Mouse (Mus musculus) stomach, postnatal 0 days (tissue): ENCODE results near the gene Vps35l. TPM values are rescaled to one million over a fixed set of nuclear protein-coding genes. Genes with fewer than 3 reads are reported as not detected.

Source experiments
- ATAC-seq: fragments of 200-750 bp; cut with Nextera tagmentation; 2 replicates; pipeline ENCODE4 v1.8.0; 2017; ENCODE audit not compliant: low FRiP score, low TSS enrichment
- DNase-seq: peaks from one replicate; pipeline ENCODE4 v3.0.0-alpha.2; 2016; ENCODE audit warnings: low spot score
- H3K27ac ChIP-seq: fragments of 300-500 bp; sonication (generic); replicated peaks from 2 replicates; pipeline ENCODE4 v1.5.1; 2014; ENCODE audit warnings: mild to moderate bottlenecking, control low read depth
- H3K27me3 ChIP-seq: fragments of 300-500 bp; sonication (generic); 2 replicates; pipeline ENCODE4 v1.6.1; 2014; ENCODE audit warnings: low read length; ENCODE audit not compliant: control insufficient read depth, insufficient read depth
- H3K36me3 ChIP-seq: fragments of 300-500 bp; sonication (generic); 2 replicates; pipeline ENCODE4 v1.6.1; 2014; ENCODE audit warnings: low read length, mixed read lengths; ENCODE audit not compliant: control insufficient read depth, insufficient read depth
- H3K4me1 ChIP-seq: fragments of 300-500 bp; sonication (generic); replicated peaks from 2 replicates; pipeline ENCODE4 v1.6.1; 2014; ENCODE audit warnings: antibody characterized with exemption; ENCODE audit not compliant: control insufficient read depth, insufficient read depth
- H3K4me2 ChIP-seq: fragments of 300-500 bp; sonication (generic); replicated peaks from 2 replicates; pipeline ENCODE4 v1.6.1; 2014; ENCODE audit warnings: low read depth, mild to moderate bottlenecking, control low read depth, moderate library complexity
- H3K4me3 ChIP-seq: fragments of 300-500 bp; sonication (generic); 2 replicates; pipeline ENCODE4 v1.5.1; 2014; ENCODE audit warnings: low read depth, low read length, control low read depth
- H3K9ac ChIP-seq: fragments of 300-500 bp; sonication (generic); 2 replicates; pipeline ENCODE4 v1.6.1; 2014; ENCODE audit warnings: mild to moderate bottlenecking, low read length, control low read depth, mixed read lengths
- H3K9me3 ChIP-seq: fragments of 300-500 bp; sonication (generic); 2 replicates; pipeline ENCODE4 v1.6.1; 2016; ENCODE audit warnings: low read length; ENCODE audit not compliant: control insufficient read depth
- CTCF ChIP-seq: IDR thresholded peaks from 2 replicates; pipeline ENCODE4 v1.5.1; 2016; ENCODE audit warnings: antibody characterized with exemption, low read depth, mild to moderate bottlenecking, moderate library complexity
- EP300 ChIP-seq: optimal IDR thresholded peaks from 2 replicates; pipeline ENCODE3; 2016; ENCODE audit warnings: antibody characterized with exemption
- WGBS: fragments of 180-500 bp; shearing (Covaris S2); extraction: QIAGEN DNeasy Blood & Tissue Kit; methylation state at CpG from one replicate; pipeline ENCODE4 v1.1.7; 2014; 5-methylcytosine and 5-hydroxymethylcytosine counted together
- polyA plus RNA-seq: library from polyadenylated mRNA; unstranded; fragments of >200 nt; fragmentation: Nextera tagmentation; extraction: Ambion mirVana; gene quantifications from 2 replicates; pipeline ENCODE4 v1.2.1, GENCODE M21; 2015

The Vps35l gene
- polyA plus RNA-seq, 1 experiment from 2014 or later: 32.7 TPM

GRCm38 (mm10) chr7:118807899-118808298 is 67.9 kb downstream of the Vps35l start:
- no peak for ATAC-seq
- no peak overlapping the region for H3K27ac ChIP-seq
- no peak for TF ChIP-seq CTCF
- no peak for TF ChIP-seq EP300
- DNase-seq: no peak
- WGBS: 42% methylated on average over 8 of the region's 8 CpGs
- H3K36me3 ChIP-seq: no peaks in the 10 kb centered on the region
- no peak overlapping the region for H3K4me3 ChIP-seq
- H3K4me2 ChIP-seq: no peak overlapping the region
- no peak overlapping the region for H3K9ac ChIP-seq
- no peaks in the 10 kb centered on the region for H3K4me1 ChIP-seq
- no peaks in the 10 kb centered on the region for H3K9me3 ChIP-seq
- no peaks in the 10 kb centered on the region for H3K27me3 ChIP-seq

DNA sequence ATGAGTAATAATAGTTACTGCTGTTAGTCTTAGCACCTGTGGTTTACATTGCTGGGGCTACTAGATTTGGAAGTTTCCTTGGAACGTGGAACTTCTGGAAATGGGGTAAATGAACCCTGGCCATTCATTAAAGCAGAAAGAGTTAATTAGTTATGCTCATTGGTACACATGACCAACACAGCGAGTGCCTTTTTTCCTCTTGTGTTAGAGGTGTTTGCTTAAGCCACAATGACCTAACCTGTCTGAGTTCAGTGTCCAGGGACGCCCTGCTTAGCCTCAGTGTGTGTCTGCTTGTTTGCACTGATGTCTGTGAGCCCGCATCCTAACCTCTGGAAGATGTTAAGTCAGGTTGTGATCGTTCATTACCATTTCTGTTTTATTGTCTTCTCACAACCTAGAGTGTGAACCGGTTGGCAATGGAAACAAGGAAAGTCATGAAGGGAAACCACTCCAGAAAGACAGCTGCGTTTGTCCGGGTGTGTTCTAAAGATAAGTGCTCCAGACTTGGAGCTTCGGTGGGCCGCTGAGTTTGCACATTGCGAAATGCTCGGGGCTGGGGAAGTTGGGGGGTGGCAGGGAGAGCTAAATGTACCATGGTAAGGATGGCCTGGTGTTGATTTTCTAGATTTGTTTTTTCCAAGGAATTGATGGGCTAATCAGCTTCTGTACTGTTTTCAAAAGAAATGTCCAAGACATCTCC is 71.5 kb downstream of the Vps35l start:
- Histone ChIP-seq H3K36me3 (peaks cover 11% of the 10 kb centered on the region), H3K4me3 (no peak overlapping the region), H3K4me1 (no peaks in the 10 kb centered on the region), H3K27ac (no peak overlapping the region), H3K27me3 (no peaks in the 10 kb centered on the region), H3K9ac (no peak overlapping the region), H3K4me2 (no peak overlapping the region), H3K9me3 (no peaks in the 10 kb centered on the region)
- 60% methylated on average over 12 of the region's 12 CpGs for WGBS
- DNase-seq: no peak
- no peak for TF ChIP-seq CTCF
- TF ChIP-seq EP300: no peak
- no peak for ATAC-seq

GRCm38 (mm10) chr7:118813592-118813991 is 73.6 kb downstream of the Vps35l start:
- H3K4me2 ChIP-seq: no peak overlapping the region
- 85% methylated on average over 4 of the region's 4 CpGs for WGBS

GRCm38 (mm10) chr7:118816275-118816674 is 76.2 kb downstream of the Vps35l start:
- DNase-seq (no peak), ATAC-seq (no peak)
- Histone ChIP-seq H3K27ac (no peak overlapping the region), H3K4me1 (no peaks in the 10 kb centered on the region), H3K9me3 (no peaks in the 10 kb centered on the region), H3K36me3 (peaks cover 15% of the 10 kb centered on the region), H3K27me3 (no peaks in the 10 kb centered on the region), H3K4me3 (no peak overlapping the region), H3K9ac (no peak overlapping the region), H3K4me2 (no peak overlapping the region)
- TF ChIP-seq EP300 (no peak), CTCF (no peak)
- WGBS: 92% methylated on average over 3 of the region's 3 CpGs

More at GRCm38 (mm10) chr7:118813592-118813991, 73.6 kb downstream of the Vps35l start:
- ATAC-seq (no peak), DNase-seq (no peak)
- H3K9me3 ChIP-seq: no peaks in the 10 kb centered on the region
- TF ChIP-seq EP300 (no peak), CTCF (no peak)
- H3K9ac ChIP-seq: no peak overlapping the region
- no peaks in the 10 kb centered on the region for H3K27me3 ChIP-seq
- H3K27ac ChIP-seq: no peak overlapping the region
- H3K36me3 ChIP-seq: peaks cover 15% of the 10 kb centered on the region
- no peak overlapping the region for H3K4me3 ChIP-seq
- no peaks in the 10 kb centered on the region for H3K4me1 ChIP-seq

DNA sequence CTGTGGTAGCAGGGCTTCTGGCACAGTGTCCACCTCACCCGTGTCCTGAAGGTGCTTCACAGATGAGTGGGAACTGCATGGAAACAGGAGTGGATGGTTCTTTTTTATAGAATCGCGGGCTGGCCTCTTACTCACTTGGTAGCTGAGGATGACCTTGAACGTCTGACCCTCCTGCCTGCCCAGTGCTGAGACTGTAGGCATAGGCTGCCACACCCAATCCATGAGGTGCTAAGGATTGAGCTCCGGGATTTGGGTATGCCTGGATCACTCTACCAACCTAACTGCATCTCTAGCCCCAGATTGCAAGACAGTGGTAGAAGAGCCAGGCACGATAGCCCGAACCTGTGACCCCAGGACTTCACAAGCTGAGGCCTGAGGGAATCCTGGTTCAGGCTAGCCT is 77.7 kb downstream of the Vps35l start:
- no peaks in the 10 kb centered on the region for H3K27me3 ChIP-seq
- H3K9me3 ChIP-seq: no peaks in the 10 kb centered on the region
- H3K9ac ChIP-seq: no peak overlapping the region
- H3K27ac ChIP-seq: no peak overlapping the region
- no peak overlapping the region for H3K4me3 ChIP-seq
- H3K4me2 ChIP-seq: no peak overlapping the region
- DNase-seq (no peak), ATAC-seq (no peak)
- 87% methylated on average over 7 of the region's 7 CpGs for WGBS
- no peaks in the 10 kb centered on the region for H3K4me1 ChIP-seq
- TF ChIP-seq CTCF (no peak), EP300 (no peak)
- peaks cover 15% of the 10 kb centered on the region for H3K36me3 ChIP-seq

DNA sequence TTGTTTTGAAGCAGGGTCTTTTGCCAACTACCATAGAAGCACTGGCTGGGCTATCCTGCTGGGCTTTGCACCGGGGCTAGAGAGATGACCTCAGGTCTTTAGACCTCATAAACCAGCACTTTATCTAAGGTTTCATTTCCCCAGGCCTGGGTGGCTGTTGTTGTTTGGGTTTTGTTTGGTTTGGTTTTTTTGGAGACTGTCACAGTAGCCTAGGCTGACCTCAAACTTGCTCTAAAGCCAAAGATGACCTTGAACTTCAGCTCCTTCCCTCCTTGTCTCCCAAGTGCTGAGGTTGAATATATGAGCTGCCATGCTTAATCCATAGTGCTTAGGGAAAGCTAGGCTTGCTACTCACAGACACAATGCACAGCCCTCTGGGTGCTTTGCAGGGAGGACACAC is 79.6 kb downstream of the Vps35l start:
- Histone ChIP-seq H3K4me3 (no peak overlapping the region), H3K36me3 (peaks cover 11% of the 10 kb centered on the region), H3K4me1 (no peaks in the 10 kb centered on the region), H3K4me2 (no peak overlapping the region), H3K9me3 (no peaks in the 10 kb centered on the region), H3K27me3 (no peaks in the 10 kb centered on the region), H3K9ac (no peak overlapping the region), H3K27ac (no peak overlapping the region)
- 91% methylated on average over 1 of the region's 1 CpGs for WGBS
- ATAC-seq (no peak), DNase-seq (no peak)
- TF ChIP-seq CTCF (no peak), EP300 (no peak)
